Mouse (Mus musculus): Measurements from ENCODE around the gene BC017158.

- TF ChIP-seq CTCF (conservative IDR thresholded peaks at IDR 0.05; ENCODE audit: low read length) (no peak), NANOG (IDR thresholded peaks at IDR 0.05; ENCODE audit: borderline replicate concordance, low read length) (no peak)
Observed at GRCm38 (mm10) chr7:128312375-128313059, 14.5 kb upstream of the BC017158 start.

Data from E14TG2a.4 (cell line).